Comparison of ENCODE assay signal across 17 mouse cellular contexts in the genomic region with DNA sequence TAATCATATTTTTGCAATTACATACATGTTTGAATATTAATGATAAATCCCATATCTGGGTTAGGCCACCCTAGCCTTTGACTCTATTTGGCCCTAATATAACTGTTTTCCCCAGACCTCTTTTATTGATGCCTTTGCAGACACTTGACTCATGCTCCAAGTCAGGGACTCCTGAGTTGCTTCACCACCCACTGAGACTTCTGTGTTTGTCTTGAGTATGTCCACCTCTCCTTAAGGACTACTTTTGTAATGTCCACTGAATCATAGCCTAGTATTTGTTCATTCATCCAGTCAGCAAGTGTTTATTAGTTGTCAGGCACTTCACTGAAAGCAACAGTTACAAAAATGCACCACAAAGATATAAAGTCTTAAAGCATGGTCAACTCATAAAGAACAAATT.
"Had no signal": no experiment of that assay in that cellular context is flagged by ENCODE, and none has a peak within 500 bp of the region (broad histone marks: within the 10 kb centered on the region; RNA-seq: fewer than 3 reads in every experiment).

No protein-coding gene starts in this region.

- H3K9ac ChIP-seq: liver, embryonic 15.5 days; liver, postnatal 0 days; lung, embryonic 15.5 days; midbrain, embryonic 13.5 days; midbrain, embryonic 15.5 days; neural tube, embryonic 12.5 days; stomach, embryonic 15.5 days had no signal

- H3K9me3 ChIP-seq: liver, embryonic 15.5 days; lung, embryonic 15.5 days; megakaryocyte, embryonic 14.5 days; midbrain, embryonic 13.5 days; midbrain, embryonic 15.5 days; neural tube, embryonic 12.5 days; stomach, embryonic 15.5 days had no signal

- H3K4me3 ChIP-seq: liver, embryonic 15.5 days; lung, embryonic 15.5 days; megakaryocyte, embryonic 14.5 days; midbrain, embryonic 13.5 days; midbrain, embryonic 15.5 days; neural tube, embryonic 12.5 days; stomach, embryonic 15.5 days had no signal

- H3K4me1 ChIP-seq: liver, embryonic 15.5 days; lung, embryonic 15.5 days; midbrain, embryonic 13.5 days; midbrain, embryonic 15.5 days; neural tube, embryonic 12.5 days; stomach, embryonic 15.5 days had no signal

- H3K36me3 ChIP-seq: liver, embryonic 15.5 days; lung, embryonic 15.5 days; midbrain, embryonic 13.5 days; midbrain, embryonic 15.5 days; neural tube, embryonic 12.5 days; stomach, embryonic 15.5 days had no signal

- ATAC-seq: liver, postnatal 0 days; lung, postnatal 0 days; midbrain, embryonic 13.5 days; midbrain, embryonic 15.5 days had no signal

- H3K4me2 ChIP-seq: liver, embryonic 15.5 days; lung, embryonic 15.5 days; midbrain, embryonic 11.5 days; midbrain, embryonic 13.5 days; midbrain, embryonic 15.5 days; neural tube, embryonic 12.5 days; stomach, embryonic 15.5 days had no signal

- H3K27me3 ChIP-seq: liver, embryonic 15.5 days; lung, embryonic 15.5 days; megakaryocyte, embryonic 14.5 days; midbrain, embryonic 13.5 days; midbrain, embryonic 15.5 days; neural tube, embryonic 12.5 days; stomach, embryonic 15.5 days had no signal

- H3K27ac ChIP-seq: liver, embryonic 15.5 days; lung, embryonic 15.5 days; midbrain, embryonic 13.5 days; midbrain, embryonic 15.5 days; neural tube, embryonic 12.5 days; stomach, embryonic 15.5 days; stomach, postnatal 0 days had no signal

- DNase-seq: lung, adult 2 months; lung, postnatal 14 days; right cerebral cortex, postnatal 14 days; thymus, adult 2 months; thymus, postnatal 25 days; thymus, postnatal 4 days had no signal
